Mouse (Mus musculus) thymus, adult 2 months (tissue): Measurements from ENCODE around the gene Pex26.

Experiments
- CTCF ChIP-seq: fragments of 200-500 bp; IDR thresholded peaks from 2 replicates; pipeline ENCODE4 v1.5.1; 2012; ENCODE audit warnings: mild to moderate bottlenecking, control low read depth, low read length, moderate library complexity, borderline replicate concordance; ENCODE audit not compliant: control insufficient read depth, poor library complexity, insufficient read depth; ENCODE audit errors: extremely low read depth
- POLR2A ChIP-seq: fragments of 200-500 bp; IDR thresholded peaks from 2 replicates; pipeline ENCODE4 v1.6.1; 2012; ENCODE audit warnings: mild to moderate bottlenecking, low read length, control low read depth, moderate library complexity; ENCODE audit not compliant: control insufficient read depth, poor library complexity, insufficient read depth; ENCODE audit errors: extremely low read depth

DNA sequence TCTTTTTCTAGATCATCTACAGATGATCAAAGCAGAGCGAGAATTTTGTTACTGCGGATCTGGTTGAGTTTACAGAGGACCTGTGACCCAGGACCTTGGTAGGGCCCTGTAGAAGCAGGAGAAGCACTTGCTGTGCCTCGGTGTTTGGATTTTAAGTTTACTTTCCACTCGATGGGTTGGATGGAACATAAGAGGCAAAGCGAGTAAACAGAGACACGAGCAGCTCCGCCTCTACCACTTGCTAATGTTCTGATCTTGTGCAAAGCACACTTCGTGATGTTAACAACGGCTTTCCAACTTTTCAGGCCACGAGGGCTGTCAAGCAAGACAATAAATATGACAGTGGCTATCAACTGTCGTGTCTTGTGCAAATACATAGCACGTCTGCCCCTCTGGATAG is 20.9 kb upstream of the Pex26 start:
- TF ChIP-seq CTCF (no peak), POLR2A (no peak)
